Mouse (Mus musculus): Measurements from ENCODE around the gene Rassf1.

Rassf1 gene

GRCm38 (mm10) chr9:107551117-107551889, at the start of gene Rassf1:
Gene Rassf1 (plus strand): TSS chr9:107551555.
- peak; percentile 76 to 82 for DNase-seq (ENCODE audit: low read depth in 2 of 2, low spot score in 2 of 2)

- no peak for DNase-seq (ENCODE audit: low read depth in 2 of 2, low spot score in 2 of 2)
Observed at GRCm38 (mm10) chr9:107502131-107502846, 49.1 kb upstream of the Rassf1 start.

GRCm38 (mm10) chr9:107504662-107505537, 46.5 kb upstream of the Rassf1 start:
- DNase-seq (ENCODE audit: low read depth in 2 of 2, low spot score in 2 of 2): no peak

- DNase-seq (ENCODE audit: low read depth in 2 of 2, low spot score in 2 of 2): no peak
Observed at GRCm38 (mm10) chr9:107508266-107508665, 43.1 kb upstream of the Rassf1 start.

GRCm38 (mm10) chr9:107510384-107511100, 40.8 kb upstream of the Rassf1 start:
- no peak for DNase-seq (ENCODE audit: low read depth in 2 of 2, low spot score in 2 of 2)

GRCm38 (mm10) chr9:107511436-107511835, 39.9 kb upstream of the Rassf1 start:
- DNase-seq (ENCODE audit: low read depth in 2 of 2, low spot score in 2 of 2): no peak

- no peak for DNase-seq (ENCODE audit: low read depth in 2 of 2, low spot score in 2 of 2)
Observed at GRCm38 (mm10) chr9:107512326-107512725, 39.0 kb upstream of the Rassf1 start.

GRCm38 (mm10) chr9:107514303-107514955, 36.9 kb upstream of the Rassf1 start:
- DNase-seq (ENCODE audit: low read depth in 2 of 2, low spot score in 2 of 2): peak; percentile 70 to 73

- no peak for DNase-seq (ENCODE audit: low read depth in 2 of 2, low spot score in 2 of 2)
Observed at GRCm38 (mm10) chr9:107520331-107520730, 31.0 kb upstream of the Rassf1 start.

- no peak for DNase-seq (ENCODE audit: low read depth in 2 of 2, low spot score in 2 of 2)
Observed at GRCm38 (mm10) chr9:107521190-107521589, 30.2 kb upstream of the Rassf1 start.

- DNase-seq (ENCODE audit: low read depth in 2 of 2, low spot score in 2 of 2): no peak
Observed at GRCm38 (mm10) chr9:107521711-107522399, 29.5 kb upstream of the Rassf1 start.

- DNase-seq (ENCODE audit: low read depth in 2 of 2, low spot score in 2 of 2): no peak
Observed at GRCm38 (mm10) chr9:107522400-107522711, 29.0 kb upstream of the Rassf1 start.

- DNase-seq (ENCODE audit: low read depth in 2 of 2, low spot score in 2 of 2): peak; percentile 74 to 85
Observed at GRCm38 (mm10) chr9:107526198-107527026, 24.9 kb upstream of the Rassf1 start.

GRCm38 (mm10) chr9:107533791-107534407, 17.5 kb upstream of the Rassf1 start, which contains the start of gene Tmem115:
Gene Tmem115 (plus strand): TSS chr9:107533945.
- peak; percentile 85 to 87 for DNase-seq (ENCODE audit: low read depth in 2 of 2, low spot score in 2 of 2)

GRCm38 (mm10) chr9:107534408-107535202, 16.8 kb upstream of the Rassf1 start:
- DNase-seq (ENCODE audit: low read depth in 2 of 2, low spot score in 2 of 2): no peak

GRCm38 (mm10) chr9:107538231-107538630, 13.1 kb upstream of the Rassf1 start:
- DNase-seq (ENCODE audit: low read depth in 2 of 2, low spot score in 2 of 2): no peak

- no peak for DNase-seq (ENCODE audit: low read depth in 2 of 2, low spot score in 2 of 2)
Observed at GRCm38 (mm10) chr9:107538711-107539110, 12.6 kb upstream of the Rassf1 start.

- no peak for DNase-seq (ENCODE audit: low read depth in 2 of 2, low spot score in 2 of 2)
Observed at GRCm38 (mm10) chr9:107539940-107540339, 11.4 kb upstream of the Rassf1 start.
